Mouse (Mus musculus) heart, embryonic 11.5 days (tissue): ENCODE measurements at regions not wholly inside any gene's neighbourhood (a gene's known extent, or its start where the extent isn't known, plus 50 kb on each side); places are given as distances from the start of the nearest gene placed in this dataset.

Source experiments
- ATAC-seq: fragments of 200-750 bp; cut with Nextera tagmentation; replicated peaks from 2 replicates; pipeline ENCODE4 v1.8.0; 2017; ENCODE audit warnings: moderate library complexity; ENCODE audit not compliant: insufficient number of reproducible peaks, low FRiP score, low TSS enrichment
- H3K27ac ChIP-seq: fragments of 300-500 bp; sonication (generic); 2 replicates; pipeline ENCODE4 v1.5.1; 2014; ENCODE audit warnings: mild to moderate bottlenecking, low read depth, low read length
- H3K27me3 ChIP-seq: fragments of 300-500 bp; sonication (generic); 2 replicates; pipeline ENCODE4 v1.6.1; 2014; ENCODE audit warnings: mild to moderate bottlenecking, low read length, mixed read lengths; ENCODE audit not compliant: control insufficient read depth, insufficient read depth
- H3K36me3 ChIP-seq: fragments of 300-500 bp; sonication (generic); 2 replicates; pipeline ENCODE4 v1.6.1; 2014; ENCODE audit warnings: mild to moderate bottlenecking, low read length, moderate library complexity, mixed read lengths; ENCODE audit not compliant: control insufficient read depth, insufficient read depth
- H3K4me1 ChIP-seq: fragments of 300-500 bp; sonication (generic); 2 replicates; pipeline ENCODE4 v1.6.1; 2014; ENCODE audit warnings: low read length; ENCODE audit not compliant: control insufficient read depth, insufficient read depth
- H3K4me2 ChIP-seq: fragments of 300-500 bp; sonication (generic); 2 replicates; pipeline ENCODE4 v1.6.1; 2014; ENCODE audit warnings: mild to moderate bottlenecking, moderate library complexity
- H3K4me3 ChIP-seq: fragments of 300-500 bp; sonication (generic); 2 replicates; pipeline ENCODE4 v1.5.1; 2014; ENCODE audit warnings: low read depth, low read length
- H3K9ac ChIP-seq: fragments of 300-500 bp; sonication (generic); 2 replicates; pipeline ENCODE4 v1.6.1; 2014; ENCODE audit warnings: mild to moderate bottlenecking, low read depth, low read length, moderate library complexity
- H3K9me3 ChIP-seq: fragments of 300-500 bp; sonication (generic); replicated peaks from 2 replicates; pipeline ENCODE4 v1.6.1; 2016; ENCODE audit warnings: low read length; ENCODE audit not compliant: control insufficient read depth
- WGBS: fragments of 180-500 bp; shearing (Covaris S2); extraction: QIAGEN DNeasy Blood & Tissue Kit; methylation state at CpG from one replicate; pipeline ENCODE4 v1.1.7; 2014; ENCODE audit not compliant: insufficient replicate concordance; 5-methylcytosine and 5-hydroxymethylcytosine counted together

DNA sequence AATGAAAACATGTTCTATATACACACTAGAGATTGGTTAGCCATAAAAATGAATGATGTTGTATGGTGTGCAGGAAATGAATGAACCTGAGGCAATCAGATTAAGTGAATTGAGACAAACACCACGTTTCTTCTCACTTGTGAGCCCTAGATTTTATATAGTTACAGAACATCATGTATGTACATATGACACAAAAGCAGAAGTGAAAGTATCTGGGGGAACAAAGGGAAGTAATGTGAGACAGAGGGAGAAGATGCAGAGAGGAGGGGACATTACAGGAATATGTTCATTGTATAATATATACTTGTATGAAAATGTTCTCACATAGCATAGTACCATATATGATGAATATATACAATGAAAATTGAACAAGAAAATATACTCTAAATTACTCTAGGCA lies 121.1 kb upstream of the Map3k1 start:
- Histone ChIP-seq H3K9ac (no peak overlapping the region), H3K27ac (no peak overlapping the region), H3K4me2 (no peak overlapping the region), H3K36me3 (no peaks in the 10 kb centered on the region), H3K4me1 (no peaks in the 10 kb centered on the region), H3K4me3 (no peak overlapping the region), H3K27me3 (no peaks in the 10 kb centered on the region), H3K9me3 (no peaks in the 10 kb centered on the region)
- WGBS, result 79% methylated on average over 1 of the region's 1 CpGs
- no peak for ATAC-seq

DNA sequence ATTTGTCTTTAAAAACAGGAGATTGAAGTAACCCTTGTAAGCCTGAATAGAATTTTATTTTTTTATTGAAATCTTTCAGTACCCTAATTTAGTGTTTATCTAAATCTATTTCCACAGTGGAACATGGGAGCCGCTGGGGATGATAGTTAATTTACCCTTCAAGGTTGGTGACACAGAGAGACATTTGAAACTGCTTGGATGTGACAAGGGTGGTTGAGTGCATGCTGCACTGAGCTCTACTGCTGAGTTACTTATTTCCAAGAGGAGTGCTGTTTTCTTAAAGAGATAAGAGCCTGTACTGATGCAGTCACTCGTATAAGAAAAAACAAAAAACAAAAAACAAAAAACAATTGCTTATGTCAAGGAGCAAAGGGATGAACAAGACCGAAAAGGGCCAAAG lies 123.7 kb upstream of the Map3k1 start:
- no peaks in the 10 kb centered on the region for H3K27me3 ChIP-seq
- no peak overlapping the region for H3K4me2 ChIP-seq
- WGBS, result 70% methylated on average over 3 of the region's 3 CpGs
- no peak overlapping the region for H3K27ac ChIP-seq
- ATAC-seq, result no peak
- no peaks in the 10 kb centered on the region for H3K9me3 ChIP-seq
- H3K9ac ChIP-seq, result no peak overlapping the region
- no peaks in the 10 kb centered on the region for H3K36me3 ChIP-seq
- peaks cover 9% of the 10 kb centered on the region for H3K4me1 ChIP-seq
- H3K4me3 ChIP-seq, result no peak overlapping the region

DNA sequence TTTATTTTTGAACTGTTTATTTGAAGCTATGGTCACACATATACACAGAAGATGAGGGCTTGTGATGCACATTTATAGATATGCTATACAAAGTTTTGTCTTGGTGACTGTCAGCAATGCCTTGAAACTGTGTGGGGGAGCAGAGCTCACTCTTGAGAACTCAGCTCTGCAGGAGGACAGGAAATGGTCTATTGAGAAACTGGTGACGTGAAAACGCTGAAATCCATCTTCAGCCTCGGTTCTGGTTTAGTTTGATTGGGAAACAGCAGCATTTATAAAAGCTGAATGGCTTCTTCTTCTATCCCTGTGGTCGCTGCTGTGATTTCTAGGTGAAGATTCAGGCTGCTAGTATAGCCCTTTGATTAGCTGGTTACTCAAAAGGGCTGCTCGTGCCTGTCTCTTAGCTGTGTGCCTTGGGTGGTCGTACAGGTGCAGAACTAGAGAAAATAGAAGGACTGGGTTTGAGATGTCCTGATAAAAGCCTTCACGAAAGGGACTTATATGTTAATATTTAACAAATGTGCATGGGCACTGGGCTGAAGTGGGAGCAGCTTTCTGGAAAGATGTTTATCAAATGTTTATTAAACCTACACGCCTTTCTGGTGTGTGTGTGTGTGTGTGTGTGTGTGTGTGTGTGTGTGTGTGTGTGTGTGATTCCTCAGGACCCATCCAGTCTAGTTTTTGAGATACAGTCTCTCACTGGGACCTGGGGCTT lies 124.9 kb upstream of the Map3k1 start:
- ATAC-seq, result no peak
- H3K27me3 ChIP-seq, result no peaks in the 10 kb centered on the region
- H3K4me3 ChIP-seq, result no peak overlapping the region
- peaks cover 9% of the 10 kb centered on the region for H3K4me1 ChIP-seq
- H3K27ac ChIP-seq, result no peak overlapping the region
- H3K4me2 ChIP-seq, result no peak overlapping the region
- H3K36me3 ChIP-seq, result no peaks in the 10 kb centered on the region
- 65% methylated on average over 8 of the region's 8 CpGs for WGBS
- H3K9ac ChIP-seq, result no peak overlapping the region
- H3K9me3 ChIP-seq, result no peaks in the 10 kb centered on the region

DNA sequence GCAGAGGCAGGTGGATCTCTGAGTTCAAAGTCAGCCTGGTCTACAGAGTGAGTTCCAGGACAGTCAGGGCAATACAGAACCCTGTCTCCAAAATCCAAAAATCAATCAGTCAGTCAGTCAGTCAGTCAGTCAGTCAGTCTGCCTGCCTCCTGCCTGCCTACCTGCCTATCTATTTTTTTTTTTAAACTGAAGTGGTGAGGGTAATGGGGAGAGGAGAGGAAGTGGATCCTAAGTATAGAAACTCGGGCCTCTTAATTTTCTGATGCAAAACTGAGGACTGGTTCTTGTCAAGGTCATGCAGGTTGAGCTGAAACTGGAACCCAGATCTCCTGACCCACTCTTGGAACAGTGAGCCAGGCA lies 126.9 kb upstream of the Map3k1 start:
- peaks cover 13% of the 10 kb centered on the region for H3K4me1 ChIP-seq
- no peak for ATAC-seq
- no peak overlapping the region for H3K4me2 ChIP-seq
- no peak overlapping the region for H3K27ac ChIP-seq
- no peaks in the 10 kb centered on the region for H3K27me3 ChIP-seq
- 54% methylated on average over 1 of the region's 1 CpGs for WGBS
- H3K4me3 ChIP-seq, result no peak overlapping the region
- H3K36me3 ChIP-seq, result no peaks in the 10 kb centered on the region
- no peaks in the 10 kb centered on the region for H3K9me3 ChIP-seq
- H3K9ac ChIP-seq, result no peak overlapping the region

DNA sequence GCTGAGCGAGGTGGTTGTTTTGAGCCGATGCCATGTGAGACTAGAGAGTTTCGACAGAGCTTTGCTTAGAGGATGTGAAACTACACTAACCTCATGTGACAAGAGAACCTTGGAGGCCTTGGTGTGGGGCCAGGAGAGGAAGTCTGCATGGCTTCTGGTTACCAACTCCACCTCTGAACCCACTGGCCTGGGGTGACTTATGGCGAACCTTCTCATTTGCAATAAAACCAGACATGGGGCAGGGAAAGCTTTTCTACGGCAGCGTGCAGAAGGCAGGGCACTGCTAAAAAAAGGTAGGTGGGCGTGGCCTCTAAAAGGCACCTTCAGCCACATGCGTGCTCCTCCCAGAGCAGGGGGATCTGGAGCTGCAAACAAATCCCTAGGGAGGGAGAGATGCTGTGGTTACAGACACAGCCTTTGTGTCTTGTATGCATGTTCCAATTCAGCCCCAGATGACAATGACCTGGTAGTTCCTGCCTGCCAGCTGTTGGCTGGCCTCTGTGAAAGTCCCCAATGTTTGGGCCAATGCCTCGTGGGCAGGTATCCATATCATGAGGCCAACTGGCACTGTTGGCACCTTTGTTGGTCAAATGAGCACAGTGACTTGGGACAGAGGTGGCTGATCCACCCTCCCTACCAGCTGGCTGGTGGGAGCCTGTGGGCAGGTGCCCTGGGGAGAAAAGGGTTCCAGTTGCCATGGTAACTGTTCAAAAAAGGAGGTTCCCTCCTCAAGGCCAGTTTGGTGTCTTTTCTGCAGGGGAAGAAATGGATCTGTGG lies 127.5 kb upstream of the Map3k1 start:
- no peak overlapping the region for H3K27ac ChIP-seq
- WGBS, result 63% methylated on average over 9 of the region's 9 CpGs
- no peaks in the 10 kb centered on the region for H3K36me3 ChIP-seq

DNA sequence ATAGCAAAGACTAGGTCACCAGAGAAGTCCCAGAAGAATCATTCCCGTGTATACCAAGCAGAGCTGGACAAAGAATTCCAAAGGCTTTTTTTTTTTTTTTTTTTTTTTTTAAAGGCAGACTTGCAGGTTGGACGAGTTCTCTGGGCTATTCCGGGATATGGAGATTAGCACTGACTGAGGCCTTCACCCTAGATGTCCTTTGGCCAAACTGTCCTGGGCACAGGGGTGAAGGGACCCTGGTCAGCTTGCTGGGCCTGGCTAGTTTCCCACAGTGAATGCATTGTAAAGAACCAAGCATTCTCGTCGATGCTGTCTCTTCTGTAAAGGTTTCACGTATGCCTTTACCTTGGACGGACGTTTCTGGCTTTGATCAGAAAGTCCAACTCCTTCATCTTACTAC lies 128.2 kb upstream of the Map3k1 start:
- H3K4me3 ChIP-seq, result no peak overlapping the region
- no peak overlapping the region for H3K4me2 ChIP-seq
- no peak overlapping the region for H3K9ac ChIP-seq
- H3K27me3 ChIP-seq, result no peaks in the 10 kb centered on the region
- H3K9me3 ChIP-seq, result no peaks in the 10 kb centered on the region
- 60% methylated on average over 8 of the region's 8 CpGs for WGBS
- no peak for ATAC-seq
- no peak overlapping the region for H3K27ac ChIP-seq
- no peaks in the 10 kb centered on the region for H3K36me3 ChIP-seq
- H3K4me1 ChIP-seq, result peaks cover 13% of the 10 kb centered on the region

More for the DNA sequence above, 127.5 kb upstream of the Map3k1 start:
- Histone ChIP-seq H3K9ac (no peak overlapping the region), H3K4me3 (no peak overlapping the region), H3K4me1 (peaks cover 13% of the 10 kb centered on the region), H3K9me3 (no peaks in the 10 kb centered on the region), H3K4me2 (no peak overlapping the region), H3K27me3 (no peaks in the 10 kb centered on the region)
- no peak for ATAC-seq

DNA sequence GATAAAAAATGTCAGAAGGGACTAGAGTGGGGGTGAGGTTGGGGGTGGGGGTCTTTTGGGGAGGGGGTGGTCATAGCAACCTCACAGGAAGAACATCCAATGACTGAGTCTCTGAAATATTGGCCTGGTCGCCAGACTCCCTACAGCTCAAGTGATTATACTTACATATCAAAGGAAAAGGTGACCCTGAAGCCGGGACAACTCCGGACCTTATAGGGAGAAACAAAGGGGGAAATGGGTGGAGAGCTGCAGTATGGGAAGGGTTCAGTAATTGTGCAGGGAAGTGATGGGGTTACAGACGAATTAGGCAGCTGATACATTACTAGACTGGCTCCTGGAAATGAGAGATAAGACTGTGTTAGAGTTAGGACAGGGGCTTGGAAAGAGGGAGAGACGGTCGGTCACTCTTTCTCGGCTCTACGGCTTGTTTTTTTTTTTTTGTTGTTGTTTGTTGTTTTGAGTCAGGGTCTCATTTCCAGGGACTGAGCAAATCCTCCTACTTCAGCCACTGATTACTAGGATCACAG lies 130.2 kb upstream of the Map3k1 start:
- H3K9ac ChIP-seq, result no peak overlapping the region
- H3K4me2 ChIP-seq, result no peak overlapping the region
- peaks cover 13% of the 10 kb centered on the region for H3K4me1 ChIP-seq
- no peaks in the 10 kb centered on the region for H3K36me3 ChIP-seq
- H3K27me3 ChIP-seq, result no peaks in the 10 kb centered on the region
- ATAC-seq, result no peak
- 38% methylated on average over 8 of the region's 8 CpGs for WGBS
- H3K9me3 ChIP-seq, result no peaks in the 10 kb centered on the region
- H3K4me3 ChIP-seq, result no peak overlapping the region
- H3K27ac ChIP-seq, result no peak overlapping the region

DNA sequence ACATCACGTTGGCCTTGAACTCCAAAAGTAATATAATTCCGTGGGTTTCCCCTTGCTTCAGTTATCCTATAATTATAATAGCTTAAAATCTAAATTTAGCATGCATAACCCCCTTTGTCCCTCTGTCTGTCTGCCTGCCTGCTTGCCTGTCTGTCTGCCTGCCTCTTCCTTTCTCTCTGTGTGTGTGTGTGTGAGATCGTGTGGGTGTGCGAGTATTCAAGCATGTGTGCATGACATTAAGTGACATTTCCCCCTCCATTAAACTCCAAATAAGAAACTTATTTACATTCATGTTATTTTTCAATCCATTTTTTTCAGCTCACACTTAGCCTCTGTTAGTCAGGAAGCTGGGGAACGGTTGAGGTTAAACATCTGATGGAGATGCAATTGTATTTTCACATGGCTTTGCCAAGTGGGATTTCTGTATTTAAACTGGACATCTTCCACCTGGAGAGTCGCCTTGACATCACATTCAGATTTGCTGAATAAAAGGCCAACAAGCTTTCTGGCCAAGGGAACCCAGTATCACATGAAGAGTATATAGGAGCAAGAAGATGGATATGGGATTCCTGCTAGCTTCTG lies 130.8 kb upstream of the Map3k1 start:
- peaks cover 13% of the 10 kb centered on the region for H3K4me1 ChIP-seq
- no peak for ATAC-seq
- no peak overlapping the region for H3K27ac ChIP-seq

More for the DNA sequence above, 130.8 kb upstream of the Map3k1 start:
- WGBS, result 60% methylated on average over 6 of the region's 6 CpGs
- no peaks in the 10 kb centered on the region for H3K27me3 ChIP-seq
- no peak overlapping the region for H3K4me3 ChIP-seq
- no peaks in the 10 kb centered on the region for H3K36me3 ChIP-seq
- H3K4me2 ChIP-seq, result no peak overlapping the region
- H3K9ac ChIP-seq, result 0 out of 2 replicates have a peak overlapping the region, but pooled peaks have one; percentile 22
- H3K9me3 ChIP-seq, result no peaks in the 10 kb centered on the region
